Mouse (Mus musculus) layer of hippocampus, postnatal 14 days (tissue): ENCODE data around the gene Bud23. TPM values are rescaled to one million over a fixed set of nuclear protein-coding genes. Genes with fewer than 3 reads are reported as not detected.
A peak's percentile ranks its signal among the peaks of the same experiment; 100 is the strongest.
"Not testable (repeated sequence)": the region's sequence is repeated elsewhere in the genome, so short reads cannot be mapped to it uniquely, and the experiment has no call there.

Experiments
- DNase-seq, 2 experiments: peaks; one replicate each; pipeline ENCODE4 v3.0.0; 2021 to 2022; ENCODE audit warnings: low spot score in 2 of 2, mixed read lengths in 1 of 2
- long read RNA-seq, 2 experiments: library from polyadenylated mRNA; stranded (forward); transcript quantifications; one replicate each; pipeline ENCODE4 v2.0.0; 2021
- total RNA-seq, 2 experiments: library from RNA; stranded (reverse); gene quantifications; 2 replicates each; pipeline ENCODE4 v1.2.3; 2021

Gene Bud23
- total RNA-seq = 10 to 100 TPM; 49.4 to 51.6 TPM
- long read RNA-seq, experiment 1, partial matches to known transcripts = 21 of 25 reads
- long read RNA-seq, experiment 1, other reads (novel, unspliced or antisense) = 3 of 25 reads
- long read RNA-seq, experiment 2, partial matches to known transcripts = 42 of 53 reads
- long read RNA-seq, experiment 2, other reads (novel, unspliced or antisense) = 9 of 53 reads

GRCm38 (mm10) chr5:135064909-135065446, at the start of gene Bud23:
Gene Bud23 (minus strand): TSS chr5:135064959.
- DNase-seq = not testable (repeated sequence)

- no peak for DNase-seq
Measured at GRCm38 (mm10) chr5:135113782-135114181, 49.0 kb upstream of the Bud23 start.

GRCm38 (mm10) chr5:135109976-135110375, 45.2 kb upstream of the Bud23 start:
- DNase-seq = no peak

DNA sequence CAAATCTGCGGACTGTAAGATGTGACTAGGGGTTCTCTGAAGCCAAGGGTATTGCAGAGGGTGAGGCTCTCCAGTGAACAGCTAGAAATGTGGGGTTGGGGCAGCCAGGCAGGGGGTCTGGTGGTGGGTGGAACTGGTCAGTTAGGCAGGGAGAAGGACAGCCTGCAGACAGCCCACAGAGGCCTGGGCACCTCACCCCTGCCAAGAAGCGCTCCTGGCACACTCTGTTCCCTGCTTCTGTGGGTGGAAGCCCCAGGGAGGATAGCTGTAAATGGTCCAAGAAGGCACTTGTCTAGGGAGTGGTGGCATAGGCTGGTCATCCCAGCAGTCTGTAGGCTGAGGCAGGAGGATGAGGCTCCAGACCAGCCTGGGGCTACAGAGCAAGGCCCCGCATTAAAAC, 44.7 kb upstream of the Bud23 start:
- no peak for DNase-seq

- no peak for DNase-seq
Measured at GRCm38 (mm10) chr5:135109017-135109416, 44.3 kb upstream of the Bud23 start.

DNA sequence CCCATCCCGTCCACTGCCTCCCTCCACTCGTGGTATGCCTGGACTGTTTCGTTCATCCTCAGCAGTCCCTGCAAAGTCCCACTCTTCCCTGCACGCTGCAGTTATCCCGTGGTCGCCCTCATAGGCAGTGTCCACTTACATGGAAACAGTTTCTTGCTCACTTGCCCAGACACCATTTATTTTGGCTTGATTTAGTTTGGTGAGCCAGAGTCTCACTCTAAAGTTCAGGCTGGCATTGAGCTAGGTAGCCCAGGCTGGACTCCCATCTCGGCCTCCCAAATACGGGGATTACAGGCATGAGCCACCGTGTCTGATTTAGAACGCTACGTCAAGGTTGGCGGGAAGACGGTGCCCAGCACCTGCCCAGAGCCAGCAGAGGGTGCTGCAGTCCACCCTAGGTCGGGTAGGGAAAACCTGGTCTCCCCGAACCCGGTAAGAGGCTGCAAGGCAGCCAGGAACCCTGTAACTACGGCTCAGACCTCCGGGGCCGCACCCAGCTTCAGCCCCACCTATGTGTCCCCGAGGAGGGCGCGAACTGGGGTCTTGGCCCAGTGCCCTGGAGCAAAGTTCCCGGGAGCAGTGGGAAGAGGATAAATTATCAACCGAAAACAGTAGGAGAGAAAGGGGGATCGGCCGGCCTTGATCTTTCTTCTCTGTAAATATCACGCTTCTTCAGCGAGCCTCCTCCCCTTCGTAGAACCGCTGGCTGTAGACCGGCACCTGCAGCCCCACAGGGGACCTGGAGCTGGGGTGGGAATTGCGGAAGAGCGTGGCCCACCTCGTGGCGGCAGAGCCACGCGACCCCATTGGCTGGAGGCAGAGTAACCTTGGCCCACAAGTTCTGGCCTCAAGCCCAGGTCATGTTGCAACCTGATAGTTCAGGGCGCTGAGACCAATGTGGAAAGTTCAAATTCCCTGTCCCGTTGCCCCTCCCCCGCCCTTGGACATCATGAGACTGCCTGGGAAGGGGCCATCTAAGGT, 43.1 kb upstream of the Bud23 start:
- DNase-seq = peak in 1 of 2 experiments; percentile 9

- peak; percentile 47 to 75 for DNase-seq
Measured at GRCm38 (mm10) chr5:135106758-135107256, 42.0 kb upstream of the Bud23 start.

GRCm38 (mm10) chr5:135103999-135104660, 39.4 kb upstream of the Bud23 start:
- DNase-seq = no peak

DNA sequence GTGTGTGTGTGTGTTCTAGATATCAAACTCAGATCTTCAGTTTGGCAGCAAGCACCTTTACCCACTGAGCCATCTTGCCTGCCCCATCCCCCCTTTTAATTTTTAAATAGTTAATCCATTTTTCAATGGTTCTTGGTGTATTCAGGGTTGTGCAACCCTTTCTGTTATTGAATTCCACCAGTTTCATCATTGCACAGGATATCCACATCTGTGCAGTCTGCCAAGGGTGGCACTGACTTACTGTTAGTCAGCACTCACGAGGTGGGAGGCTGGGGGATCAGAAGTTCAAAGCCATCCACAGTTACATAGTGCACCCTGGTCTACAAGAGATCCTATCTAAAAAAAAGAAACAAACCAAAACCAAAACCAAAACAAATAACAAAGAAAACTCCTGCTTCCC, 36.2 kb upstream of the Bud23 start:
- no peak for DNase-seq

GRCm38 (mm10) chr5:135089653-135090052, 24.9 kb upstream of the Bud23 start, which contains the start of gene Mlxipl:
Gene Mlxipl (plus strand): TSS chr5:135089890.
- no peak for DNase-seq

DNA sequence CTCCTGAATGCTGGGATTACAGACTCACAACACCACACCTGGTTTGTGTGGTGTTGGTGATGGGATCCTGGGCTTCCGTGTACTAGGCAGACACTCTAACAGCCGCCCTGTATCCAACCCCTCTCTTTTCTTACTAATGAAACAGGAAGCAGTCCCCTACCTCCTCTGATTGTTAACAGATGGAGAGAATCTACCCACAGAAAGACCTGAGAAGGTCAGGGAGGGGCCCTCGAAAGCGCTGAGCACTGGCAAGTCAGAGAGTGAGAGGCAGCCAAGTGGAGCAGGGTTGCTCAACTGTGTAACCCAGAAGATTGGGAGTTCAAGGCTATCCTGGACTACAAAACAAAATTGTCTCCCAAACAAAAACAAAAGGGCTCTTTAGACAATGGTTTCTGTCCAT, 22.1 kb upstream of the Bud23 start:
- no peak for DNase-seq

DNA sequence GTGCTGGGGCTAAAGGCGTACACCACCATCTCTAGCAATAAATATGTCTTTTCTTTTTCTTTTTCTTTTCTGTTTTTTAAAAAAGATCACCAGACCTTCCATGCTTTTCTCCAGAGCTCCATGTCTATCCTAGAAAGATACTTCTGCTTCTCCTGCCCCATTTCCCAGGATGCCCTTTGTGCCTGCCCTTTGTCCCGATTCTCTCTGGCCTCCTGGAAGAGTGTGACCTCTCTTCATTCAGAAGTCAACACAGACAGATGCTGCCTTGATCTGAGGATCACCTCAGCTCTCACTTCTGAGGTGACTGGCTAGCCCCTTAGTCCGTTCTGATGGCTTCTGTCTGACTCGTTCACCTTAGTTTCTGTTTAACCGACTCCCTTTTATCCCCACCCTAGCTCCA, 15.8 kb upstream of the Bud23 start:
- no peak for DNase-seq

DNA sequence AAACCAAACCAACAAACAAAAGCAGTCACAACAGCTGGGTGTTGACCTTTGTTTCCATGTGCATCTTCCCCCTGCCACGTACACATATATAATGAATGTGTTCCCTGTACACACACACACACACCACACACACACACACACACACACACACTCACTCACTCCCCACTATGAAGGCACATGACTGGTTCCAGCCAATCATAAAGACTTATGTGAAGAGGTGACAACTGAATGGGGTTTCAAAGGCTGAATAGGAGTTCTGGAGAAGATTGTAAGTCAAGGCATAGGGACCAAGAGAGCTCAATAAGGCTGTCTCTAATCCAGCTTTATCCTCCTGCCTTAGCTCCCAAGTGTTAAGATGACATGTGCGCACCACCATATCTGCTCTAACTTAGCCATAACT, 14.8 kb upstream of the Bud23 start:
- DNase-seq = no peak

DNA sequence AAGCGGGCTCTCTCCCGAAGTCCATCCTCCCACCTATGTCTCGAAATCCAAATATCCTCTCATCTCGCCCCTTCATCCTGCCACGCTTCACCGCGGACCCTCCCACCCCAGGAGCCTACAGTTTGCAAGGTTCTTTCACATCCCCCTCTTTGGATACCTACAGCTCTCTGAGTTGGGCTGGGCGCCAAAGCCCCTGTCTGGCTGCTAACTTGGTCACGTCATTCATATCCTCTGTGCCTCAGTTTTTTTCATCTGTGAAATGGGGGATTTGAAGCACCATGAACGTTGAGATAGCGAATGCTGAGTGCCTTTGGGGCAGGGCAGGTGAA, 13.7 kb upstream of the Bud23 start:
- no peak for DNase-seq

GRCm38 (mm10) chr5:135077564-135078481, 13.1 kb upstream of the Bud23 start, which contains the start of gene Vps37d:
Gene Vps37d (minus strand): TSS chr5:135078266.
- peak; percentile 93 to 94 for DNase-seq

GRCm38 (mm10) chr5:135076931-135077505, 12.3 kb upstream of the Bud23 start:
- peak; percentile 39 to 55 for DNase-seq

DNA sequence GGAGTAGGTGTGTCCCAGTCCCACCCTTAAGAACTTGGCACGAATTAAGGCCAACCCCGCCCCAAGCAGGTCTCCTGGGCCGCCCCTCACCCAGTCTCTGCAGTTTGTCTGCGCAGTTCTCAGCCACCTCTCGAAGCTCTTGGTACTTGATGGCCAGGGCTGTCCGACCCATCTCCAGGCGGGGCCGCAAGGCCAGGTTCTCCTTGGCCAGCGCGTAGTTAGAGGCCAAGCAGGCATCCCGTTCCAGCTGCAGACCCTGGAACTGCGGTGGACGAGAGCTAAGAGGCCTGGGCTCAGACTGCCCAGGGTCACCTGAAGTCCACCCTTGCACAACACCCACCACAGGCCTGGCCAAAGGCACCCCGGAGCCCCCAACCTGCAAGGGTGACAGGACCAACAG, 11.6 kb upstream of the Bud23 start:
- DNase-seq = no peak

DNA sequence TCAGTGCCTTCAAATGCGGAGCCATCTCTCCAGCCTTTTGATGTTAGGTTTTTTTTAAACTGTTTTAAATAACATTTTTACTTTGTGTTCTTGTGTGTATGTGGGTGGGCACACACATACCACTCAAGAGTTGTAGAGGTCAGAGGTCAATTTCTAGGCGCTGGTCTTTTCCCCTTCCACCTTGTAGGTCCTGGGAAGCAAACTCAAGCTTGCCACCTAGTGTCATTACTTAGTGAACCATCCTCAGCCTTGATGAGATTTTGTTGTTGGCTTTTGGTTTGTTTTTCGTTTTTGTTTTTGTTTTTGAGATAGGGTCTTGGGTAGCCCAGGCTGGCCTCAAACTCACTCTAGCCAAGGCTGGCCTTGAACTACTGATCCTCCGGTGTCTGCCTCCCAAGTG, 10.9 kb upstream of the Bud23 start:
- no peak for DNase-seq

DNA sequence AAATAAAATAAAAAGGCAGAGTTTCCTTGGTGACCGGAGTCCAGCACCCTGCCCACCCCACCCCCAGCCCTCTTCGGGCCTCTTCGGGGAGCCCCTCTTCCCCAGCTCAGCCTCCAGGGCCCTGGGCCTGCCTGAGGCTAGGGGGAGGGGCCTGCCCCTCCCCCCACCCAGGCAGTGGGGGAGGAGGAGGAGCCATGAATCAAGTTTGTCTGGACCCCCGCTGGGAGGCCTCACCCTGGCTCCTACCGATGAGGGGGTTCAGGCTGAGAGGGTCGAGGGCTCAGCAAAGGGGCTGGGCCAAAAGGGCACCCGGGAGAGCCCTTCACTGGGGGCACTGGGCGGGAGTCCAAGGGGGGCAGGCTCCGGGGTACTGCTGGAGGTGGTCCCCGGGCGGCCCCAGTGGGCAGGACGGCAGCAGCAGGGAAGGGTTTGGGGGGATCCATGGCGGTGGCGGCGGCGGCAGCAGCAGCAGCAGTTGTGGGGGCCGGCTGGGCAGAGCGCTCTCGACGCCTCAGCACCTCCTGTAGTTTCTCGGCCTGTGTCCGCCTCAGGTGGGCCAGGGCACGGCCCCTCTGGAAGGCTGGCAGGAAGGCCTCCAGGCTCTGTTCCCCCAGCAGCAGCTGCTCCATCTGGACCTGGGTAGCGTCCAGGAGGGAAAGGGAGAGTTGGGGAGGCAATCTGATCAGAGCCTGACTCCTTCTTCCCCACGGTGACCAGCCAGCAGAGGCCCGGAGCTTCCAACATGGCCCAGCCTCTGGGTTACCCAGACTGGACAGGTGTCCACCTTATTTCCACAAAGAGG, 8.8 kb upstream of the Bud23 start:
- no peak for DNase-seq
